Mouse (Mus musculus) 3134 (cell line): ENCODE measurements around the gene Auts2.

Experiments
- DNase-seq: peaks from one replicate; pipeline ENCODE4 v3.0.0-alpha.2; 2011; ENCODE audit warnings: low spot score; ENCODE audit not compliant: insufficient read length; ENCODE audit errors: extremely low read depth

Auts2 gene

GRCm38 (mm10) chr5:131515707-131516407 lies 1027.3 kb downstream of the Auts2 start:
- DNase-seq: peak; percentile 18

GRCm38 (mm10) chr5:131513753-131514152 lies 1029.4 kb downstream of the Auts2 start:
- DNase-seq: no peak

GRCm38 (mm10) chr5:131512617-131513016 lies 1030.5 kb downstream of the Auts2 start:
- no peak for DNase-seq

- no peak for DNase-seq
Measured at GRCm38 (mm10) chr5:131510659-131511058, 1032.5 kb downstream of the Auts2 start.

- no peak for DNase-seq
Measured at GRCm38 (mm10) chr5:131509315-131509714, 1033.8 kb downstream of the Auts2 start.

- no peak for DNase-seq
Measured at GRCm38 (mm10) chr5:131498865-131499264, 1044.3 kb downstream of the Auts2 start.

- DNase-seq: no peak
Measured at GRCm38 (mm10) chr5:131496517-131497216, 1046.5 kb downstream of the Auts2 start.

GRCm38 (mm10) chr5:131494564-131494963 lies 1048.6 kb downstream of the Auts2 start:
- DNase-seq: no peak

GRCm38 (mm10) chr5:131492535-131492934 lies 1050.6 kb downstream of the Auts2 start:
- DNase-seq: no peak

GRCm38 (mm10) chr5:131491843-131492242 lies 1051.3 kb downstream of the Auts2 start:
- no peak for DNase-seq

GRCm38 (mm10) chr5:131490811-131491210 lies 1052.3 kb downstream of the Auts2 start:
- DNase-seq: no peak

- no peak for DNase-seq
Measured at GRCm38 (mm10) chr5:131489846-131490245, 1053.3 kb downstream of the Auts2 start.

GRCm38 (mm10) chr5:131486527-131486926 lies 1056.6 kb downstream of the Auts2 start:
- DNase-seq: no peak

GRCm38 (mm10) chr5:131475278-131475677 lies 1067.9 kb downstream of the Auts2 start:
- no peak for DNase-seq

- DNase-seq: no peak
Measured at GRCm38 (mm10) chr5:131468609-131469008, 1074.5 kb downstream of the Auts2 start.

- DNase-seq: no peak
Measured at GRCm38 (mm10) chr5:131466131-131466530, 1077.0 kb downstream of the Auts2 start.

- DNase-seq: no peak
Measured at GRCm38 (mm10) chr5:131463402-131463801, 1079.7 kb downstream of the Auts2 start.

GRCm38 (mm10) chr5:131459951-131460350 lies 1083.2 kb downstream of the Auts2 start:
- no peak for DNase-seq

- no peak for DNase-seq
Measured at GRCm38 (mm10) chr5:131459549-131459948, 1083.6 kb downstream of the Auts2 start.

GRCm38 (mm10) chr5:131458700-131459099 lies 1084.4 kb downstream of the Auts2 start:
- DNase-seq: no peak

- no peak for DNase-seq
Measured at GRCm38 (mm10) chr5:131457999-131458398, 1085.1 kb downstream of the Auts2 start.

GRCm38 (mm10) chr5:131449181-131449868 lies 1093.8 kb downstream of the Auts2 start:
- no peak for DNase-seq
